Mouse (Mus musculus) kidney, embryonic 16.5 days (tissue): ENCODE measurements around the gene Junb. TPM values are rescaled to one million over a fixed set of nuclear protein-coding genes. Genes with fewer than 3 reads are reported as not detected.

Experiments used
- ATAC-seq: fragments of 200-750 bp; cut with Nextera tagmentation; 2 replicates; pipeline ENCODE4 v1.8.0; 2017; ENCODE audit warnings: moderate TSS enrichment; ENCODE audit not compliant: low FRiP score, low TSS enrichment
- H3K27ac ChIP-seq: fragments of 300-500 bp; sonication (generic); 2 replicates; pipeline ENCODE4 v1.5.1; 2014; ENCODE audit warnings: low read length
- H3K27me3 ChIP-seq: fragments of 300-500 bp; sonication (generic); 2 replicates; pipeline ENCODE4 v1.6.1; 2014; ENCODE audit warnings: low read length, control low read depth, mixed read lengths; ENCODE audit not compliant: insufficient read depth
- H3K36me3 ChIP-seq: fragments of 300-500 bp; sonication (generic); 2 replicates; pipeline ENCODE4 v1.6.1; 2014; ENCODE audit warnings: low read length, control low read depth, mixed read lengths; ENCODE audit not compliant: insufficient read depth
- H3K4me1 ChIP-seq: fragments of 300-500 bp; sonication (generic); 2 replicates; pipeline ENCODE4 v1.6.1; 2014; ENCODE audit warnings: low read length, control low read depth, mixed read lengths; ENCODE audit not compliant: insufficient read depth
- H3K4me2 ChIP-seq: fragments of 300-500 bp; sonication (generic); replicated peaks from 2 replicates; pipeline ENCODE4 v1.6.1; 2014; ENCODE audit warnings: low read depth, low read length
- H3K4me3 ChIP-seq: fragments of 300-500 bp; sonication (generic); 2 replicates; pipeline ENCODE4 v1.5.1; 2014; ENCODE audit warnings: mild to moderate bottlenecking, low read length
- H3K9ac ChIP-seq: fragments of 300-500 bp; sonication (generic); replicated peaks from 2 replicates; pipeline ENCODE4 v1.6.1; 2014; ENCODE audit warnings: low read length
- H3K9me3 ChIP-seq: fragments of 300-500 bp; sonication (generic); 2 replicates; pipeline ENCODE4 v1.6.1; 2016; ENCODE audit warnings: low read length, control low read depth
- WGBS: fragments of 180-500 bp; shearing (Covaris S2); extraction: QIAGEN DNeasy Blood & Tissue Kit; methylation state at CpG from one replicate; pipeline ENCODE4 v1.1.7; 2014; 5-methylcytosine and 5-hydroxymethylcytosine counted together
- polyA plus RNA-seq: library from polyadenylated mRNA; unstranded; fragments of >200 nt; fragmentation: Nextera tagmentation; extraction: Ambion mirVana; gene quantifications from 2 replicates; pipeline ENCODE4 v1.2.1, GENCODE M21; 2015

The Junb gene
- polyA plus RNA-seq, 1 experiment from 2014 or later: 11.7 TPM

DNA sequence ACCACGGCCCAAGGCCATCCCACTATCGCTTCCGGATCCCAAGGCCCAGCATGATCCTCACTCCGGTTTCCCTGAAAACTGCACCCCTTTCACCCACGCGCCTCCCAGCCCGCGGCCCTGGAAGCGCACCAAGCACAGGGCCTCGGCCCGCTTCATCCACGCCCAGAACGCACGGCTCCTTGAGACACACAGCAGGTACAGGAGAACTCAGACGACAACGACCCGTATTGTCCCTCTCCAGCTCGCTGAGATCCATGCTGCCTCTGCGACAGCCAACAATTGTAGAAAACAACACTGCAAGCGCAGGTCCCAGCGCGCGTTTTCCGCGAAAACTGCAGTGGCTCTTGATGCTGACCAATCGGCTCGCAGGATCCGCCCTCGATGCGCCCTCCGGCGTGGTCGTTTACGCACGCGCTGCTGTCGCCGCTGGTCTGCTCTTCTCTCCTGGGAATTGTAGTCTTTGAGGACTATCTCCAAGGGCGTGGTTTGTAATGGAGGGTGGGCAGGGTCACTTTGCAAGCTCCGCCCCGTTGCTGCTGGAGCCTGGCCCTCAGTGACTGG is 12.7 kb downstream of the Junb start:
- H3K9me3 ChIP-seq: no peaks in the 10 kb centered on the region
- peak overlapping the region; percentile 70 for H3K9ac ChIP-seq
- H3K4me1 ChIP-seq: peaks cover 28% of the 10 kb centered on the region
- H3K4me2 ChIP-seq: peak overlapping the region; percentile 90
- ATAC-seq: peak; percentile 89
- peaks cover 3% of the 10 kb centered on the region; the same call in 1 of the 2 replicates for H3K36me3 ChIP-seq
- H3K27me3 ChIP-seq: no peaks in the 10 kb centered on the region
- H3K27ac ChIP-seq: peak overlapping the region; percentile 67
- H3K4me3 ChIP-seq: peak overlapping the region; percentile 64
- WGBS: under 1% methylated on average over 41 of the region's 41 CpGs

DNA sequence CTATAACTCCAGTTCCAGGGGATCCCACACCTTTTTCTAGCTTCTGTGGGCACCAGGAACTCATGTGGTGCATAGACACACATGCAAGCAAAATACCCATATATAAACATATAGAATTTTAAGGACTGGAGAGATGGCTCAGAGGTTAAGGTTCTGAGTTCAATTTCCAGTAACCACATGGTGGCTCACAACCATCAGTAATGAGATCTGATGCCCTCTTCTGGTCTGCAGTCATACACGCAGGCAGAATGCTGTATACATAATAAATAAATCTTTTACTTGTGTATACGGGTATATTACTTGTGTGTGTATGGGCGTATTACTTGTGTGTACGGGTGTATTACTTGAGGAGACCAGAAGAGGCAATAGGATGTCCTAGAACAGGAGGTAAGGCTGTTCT is 14.6 kb downstream of the Junb start:
- ATAC-seq: no peak
- H3K4me3 ChIP-seq: no peak overlapping the region
- 89% methylated on average over 4 of the region's 4 CpGs for WGBS
- peaks cover 9% of the 10 kb centered on the region; the same call in 1 of the 2 replicates for H3K36me3 ChIP-seq
- H3K9me3 ChIP-seq: no peaks in the 10 kb centered on the region
- no peak overlapping the region for H3K27ac ChIP-seq
- H3K4me2 ChIP-seq: no peak overlapping the region
- H3K4me1 ChIP-seq: peaks cover 22% of the 10 kb centered on the region
- no peaks in the 10 kb centered on the region for H3K27me3 ChIP-seq
- H3K9ac ChIP-seq: no peak overlapping the region

DNA sequence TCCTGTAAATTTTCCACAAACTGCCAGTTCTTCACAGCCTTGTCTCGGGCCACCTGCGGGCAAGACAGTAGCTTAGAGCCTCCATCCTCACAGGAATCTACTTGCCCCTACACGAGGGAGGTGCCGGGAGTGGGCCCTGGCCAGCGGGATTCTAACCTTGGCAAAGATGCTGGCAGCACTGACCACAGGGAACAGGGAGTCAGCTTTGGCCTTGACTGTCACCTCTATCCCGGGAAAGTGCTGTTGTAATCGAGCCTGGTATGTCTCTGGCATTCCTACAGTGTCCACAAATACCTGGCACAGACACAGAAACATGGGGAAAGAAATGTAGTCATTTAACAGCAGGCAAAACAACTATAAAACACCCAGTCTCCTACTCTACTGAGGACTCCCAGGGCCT is 18.7 kb downstream of the Junb start:
- 89% methylated on average over 7 of the region's 7 CpGs for WGBS
- Histone ChIP-seq H3K4me3 (no peak overlapping the region), H3K9ac (no peak overlapping the region), H3K4me2 (no peak overlapping the region), H3K4me1 (peaks cover under 1% of the 10 kb centered on the region), H3K27me3 (no peaks in the 10 kb centered on the region), H3K36me3 (peaks cover 23% of the 10 kb centered on the region; the same call in 1 of the 2 replicates), H3K9me3 (no peaks in the 10 kb centered on the region), H3K27ac (no peak overlapping the region)
- ATAC-seq: no peak

DNA sequence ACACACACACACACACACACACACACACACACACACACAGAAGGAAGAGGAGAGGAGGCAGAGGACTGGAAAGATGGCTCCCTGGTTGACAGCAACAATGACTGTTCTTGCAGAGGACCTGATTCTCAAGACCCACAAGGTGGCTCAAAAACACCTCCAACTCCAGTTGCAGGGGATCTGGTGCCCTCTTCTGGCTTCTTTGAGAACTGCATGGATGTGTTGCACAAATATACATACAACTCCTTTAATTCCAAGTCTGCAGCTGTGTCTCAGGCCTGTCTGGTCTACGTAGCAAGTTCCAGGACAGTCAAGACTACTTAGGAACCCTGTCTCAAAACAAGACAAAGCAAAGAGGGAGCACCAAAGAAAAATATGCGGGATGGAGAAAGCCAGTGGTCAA is 21.8 kb downstream of the Junb start:
- no peak overlapping the region for H3K9ac ChIP-seq
- H3K4me3 ChIP-seq: no peak overlapping the region
- H3K36me3 ChIP-seq: peaks cover 23% of the 10 kb centered on the region; the same call in 1 of the 2 replicates
- H3K27ac ChIP-seq: no peak overlapping the region
- peaks cover 9% of the 10 kb centered on the region; the same call in 1 of the 2 replicates for H3K27me3 ChIP-seq
- 51% methylated on average over 2 of the region's 2 CpGs for WGBS
- H3K9me3 ChIP-seq: no peaks in the 10 kb centered on the region
- H3K4me1 ChIP-seq: no peaks in the 10 kb centered on the region
- H3K4me2 ChIP-seq: no peak overlapping the region
- no peak for ATAC-seq

- H3K9me3 ChIP-seq: no peaks in the 10 kb centered on the region
- ATAC-seq: 0 out of 2 replicates have a peak, but pooled peaks have one; percentile 50
- H3K9ac ChIP-seq: no peak overlapping the region
- 10% methylated on average over 18 of the region's 18 CpGs for WGBS
- no peaks in the 10 kb centered on the region for H3K4me1 ChIP-seq
- H3K27me3 ChIP-seq: peaks cover 34% of the 10 kb centered on the region
- 0 out of 2 replicates have a peak overlapping the region, but pooled peaks have one; percentile 4 for H3K4me2 ChIP-seq
- no peak overlapping the region for H3K27ac ChIP-seq
- H3K4me3 ChIP-seq: no peak overlapping the region
- peaks cover 5% of the 10 kb centered on the region; the same call in 1 of the 2 replicates for H3K36me3 ChIP-seq
Observed at GRCm38 (mm10) chr8:84952612-84953255, 25.8 kb downstream of the Junb start.

GRCm38 (mm10) chr8:84949753-84950152 is 28.8 kb downstream of the Junb start:
- peaks cover 58% of the 10 kb centered on the region for H3K27me3 ChIP-seq
- H3K4me2 ChIP-seq: no peak overlapping the region
- H3K9me3 ChIP-seq: no peaks in the 10 kb centered on the region
- H3K4me1 ChIP-seq: peaks cover 12% of the 10 kb centered on the region
- no peak overlapping the region for H3K27ac ChIP-seq
- WGBS: 20% methylated on average over 12 of the region's 12 CpGs
- no peaks in the 10 kb centered on the region for H3K36me3 ChIP-seq
- no peak overlapping the region for H3K9ac ChIP-seq
- H3K4me3 ChIP-seq: no peak overlapping the region
- ATAC-seq: no peak

GRCm38 (mm10) chr8:84947241-84947545 is 31.3 kb downstream of the Junb start:
- Histone ChIP-seq H3K27me3 (peaks cover 68% of the 10 kb centered on the region), H3K4me3 (no peak overlapping the region), H3K36me3 (no peaks in the 10 kb centered on the region), H3K27ac (no peak overlapping the region), H3K4me1 (peaks cover 12% of the 10 kb centered on the region), H3K4me2 (no peak overlapping the region), H3K9ac (no peak overlapping the region), H3K9me3 (no peaks in the 10 kb centered on the region)
- peak; percentile 37; the same call in 1 of the 2 replicates for ATAC-seq
- WGBS: 11% methylated on average over 9 of the region's 9 CpGs

DNA sequence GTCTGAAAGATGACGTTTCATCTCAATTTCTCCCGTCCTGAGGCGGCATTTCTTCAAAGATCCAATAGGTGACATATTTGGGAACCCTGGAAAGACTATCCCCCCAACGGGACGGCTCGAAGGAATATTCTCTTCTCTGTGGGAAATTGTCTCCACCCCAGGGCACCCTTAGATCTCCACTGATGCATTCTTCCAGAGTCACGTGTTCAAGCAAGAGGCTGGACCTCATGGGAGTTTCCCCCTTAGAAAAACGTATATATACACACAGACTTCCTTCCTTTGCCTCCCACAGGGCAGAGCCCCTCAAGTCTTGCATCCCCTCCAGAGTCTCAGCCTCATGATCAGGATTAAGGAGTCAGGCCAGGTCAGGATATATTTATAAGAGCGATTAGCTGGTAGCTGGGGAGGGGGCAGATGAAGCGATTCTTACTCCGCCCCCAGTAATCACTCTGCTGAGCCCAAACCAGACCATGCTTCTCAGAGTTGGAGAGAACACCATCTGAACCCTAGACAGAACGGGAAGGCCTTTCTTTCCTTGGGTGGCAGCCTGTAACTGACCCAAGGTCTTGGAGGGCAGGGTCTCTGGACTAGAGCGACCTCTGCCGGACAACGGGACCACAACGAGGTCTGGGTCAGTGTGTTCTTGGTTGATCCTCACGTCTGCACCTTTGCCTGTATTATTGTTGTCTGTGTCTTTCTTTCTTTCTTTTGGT is 31.8 kb downstream of the Junb start, which contains the start of gene Rtbdn:
Gene Rtbdn (plus strand): TSS at position 464 of the 713 bp plus-strand sequence.
- H3K4me3 ChIP-seq: peak within 1 kb of the TSS; percentile 49
- peaks cover 68% of the 10 kb centered on the region for H3K27me3 ChIP-seq
- ATAC-seq: 0 out of 2 replicates have a peak, but pooled peaks have one; percentile 10
- no peaks in the 10 kb centered on the region for H3K9me3 ChIP-seq
- no peaks in the 10 kb centered on the region for H3K36me3 ChIP-seq
- WGBS: 12% methylated on average over 17 of the region's 17 CpGs
- no peak within 1 kb of the TSS for H3K27ac ChIP-seq
- peak within 1 kb of the TSS; percentile 33; the same call in 1 of the 2 replicates for H3K9ac ChIP-seq
- peak within 1 kb of the TSS; percentile 69 for H3K4me2 ChIP-seq
- peaks cover 12% of the 10 kb centered on the region for H3K4me1 ChIP-seq

- peak overlapping the region; percentile 33; the same call in 1 of the 2 replicates for H3K9ac ChIP-seq
Observed at GRCm38 (mm10) chr8:84945633-84946527, 32.6 kb downstream of the Junb start.

More at GRCm38 (mm10) chr8:84945633-84946527, 32.6 kb downstream of the Junb start:
- Histone ChIP-seq H3K4me2 (peak overlapping the region; percentile 69), H3K9me3 (no peaks in the 10 kb centered on the region), H3K4me1 (peaks cover 12% of the 10 kb centered on the region), H3K36me3 (no peaks in the 10 kb centered on the region), H3K4me3 (peak overlapping the region; percentile 49), H3K27ac (no peak overlapping the region), H3K27me3 (peaks cover 67% of the 10 kb centered on the region)
- 2% methylated on average over 43 of the region's 67 CpGs for WGBS
- ATAC-seq: no peak
